Mouse (Mus musculus): Measurements from ENCODE around the gene Eif4ebp2.

DNA sequence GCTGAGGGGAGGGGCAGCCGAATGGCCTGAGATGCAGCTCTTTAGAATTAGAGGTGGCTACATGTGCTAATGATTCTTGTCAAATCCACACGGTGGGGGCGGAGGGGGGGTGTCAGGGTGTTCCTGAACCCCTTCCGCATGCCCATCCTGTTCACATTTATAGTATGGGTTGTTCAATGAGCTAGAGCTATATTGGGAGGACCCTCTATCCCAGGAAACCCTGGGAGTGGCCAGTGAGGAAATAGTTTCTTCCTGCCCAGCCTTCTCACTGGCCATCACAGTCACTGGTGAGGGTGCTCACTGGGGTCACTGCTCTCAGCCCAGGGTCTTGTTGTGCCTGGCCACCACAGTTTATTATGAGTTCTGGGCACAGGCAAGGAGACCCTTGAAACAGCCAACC lies 32.5 kb downstream of the Eif4ebp2 start:
- TF ChIP-seq CTCF (IDR thresholded peaks at IDR 0.05; ENCODE audit: borderline replicate concordance, control insufficient read depth, extremely low read depth, insufficient read depth, low read length, poor library complexity) (no peak), POLR2A (IDR thresholded peaks at IDR 0.05; ENCODE audit: control insufficient read depth, extremely low read depth, insufficient read depth, low read length, poor library complexity) (no peak)
